Mouse (Mus musculus) hindbrain, embryonic 12.5 days (tissue): Measurements from ENCODE around the gene Dpep2nb. TPM values are rescaled to one million over a fixed set of nuclear protein-coding genes. Genes with fewer than 3 reads are reported as not detected.

ENCODE experiments used
- ATAC-seq: fragments of 200-750 bp; cut with Nextera tagmentation; 2 replicates; pipeline ENCODE4 v1.8.0; 2017; ENCODE audit warnings: moderate TSS enrichment; ENCODE audit not compliant: low FRiP score
- H3K27ac ChIP-seq: fragments of 300-500 bp; sonication (generic); 2 replicates; pipeline ENCODE4 v1.5.1; 2016; ENCODE audit warnings: mild to moderate bottlenecking
- H3K27me3 ChIP-seq: fragments of 300-500 bp; sonication (generic); 2 replicates; pipeline ENCODE4 v1.6.1; 2016; ENCODE audit warnings: mild to moderate bottlenecking
- H3K36me3 ChIP-seq: fragments of 300-500 bp; sonication (generic); 2 replicates; pipeline ENCODE4 v1.6.1; 2016; ENCODE audit warnings: mild to moderate bottlenecking
- H3K4me1 ChIP-seq: fragments of 300-500 bp; sonication (generic); 2 replicates; pipeline ENCODE4 v1.6.1; 2016
- H3K4me2 ChIP-seq: fragments of 300-500 bp; sonication (generic); replicated peaks from 2 replicates; pipeline ENCODE4 v1.6.1; 2016; ENCODE audit warnings: mild to moderate bottlenecking
- H3K4me3 ChIP-seq: fragments of 300-500 bp; sonication (generic); 2 replicates; pipeline ENCODE4 v1.5.1; 2016; ENCODE audit warnings: mild to moderate bottlenecking
- H3K9ac ChIP-seq: fragments of 300-500 bp; sonication (generic); 2 replicates; pipeline ENCODE4 v1.6.1; 2016; ENCODE audit warnings: mild to moderate bottlenecking, moderate library complexity
- H3K9me3 ChIP-seq: fragments of 300-500 bp; sonication (generic); replicated peaks from 2 replicates; pipeline ENCODE4 v1.6.1; 2016; ENCODE audit warnings: mild to moderate bottlenecking
- WGBS: fragments of 180-500 bp; shearing (Covaris S2); methylation state at CpG from one replicate; pipeline ENCODE4 v1.1.7; 2016; 5-methylcytosine and 5-hydroxymethylcytosine counted together
- polyA plus RNA-seq: library from polyadenylated mRNA; unstranded; fragments of >200 nt; fragmentation: Nextera tagmentation; extraction: Ambion mirVana; gene quantifications from 2 replicates; pipeline ENCODE4 v1.2.1, GENCODE M21; 2016

Gene Dpep2nb
- not detected in 2 replicates for polyA plus RNA-seq

GRCm38 (mm10) chr8:106005875-106006274 is at the start of gene Dpep2nb:
Gene Dpep2nb (minus strand): TSS chr8:106005975.
- Histone ChIP-seq H3K36me3 (no peaks in the 10 kb centered on the region), H3K4me2 (no peak within 1 kb of the TSS), H3K27ac (no peak within 1 kb of the TSS), H3K4me1 (peaks cover 10% of the 10 kb centered on the region), H3K9ac (no peak within 1 kb of the TSS), H3K9me3 (no peaks in the 10 kb centered on the region), H3K4me3 (no peak within 1 kb of the TSS), H3K27me3 (no peaks in the 10 kb centered on the region)
- no peak for ATAC-seq
- WGBS = 77% methylated on average over 4 of the region's 4 CpGs

- H3K9ac ChIP-seq = no peak overlapping the region
- H3K9me3 ChIP-seq = no peaks in the 10 kb centered on the region
- H3K4me1 ChIP-seq = peaks cover 7% of the 10 kb centered on the region
- no peak overlapping the region for H3K27ac ChIP-seq
- peaks cover 35% of the 10 kb centered on the region for H3K36me3 ChIP-seq
- no peaks in the 10 kb centered on the region for H3K27me3 ChIP-seq
- H3K4me2 ChIP-seq = no peak overlapping the region
- no peak overlapping the region for H3K4me3 ChIP-seq
- no peak for ATAC-seq
- 60% methylated on average over 3 of the region's 3 CpGs for WGBS
Observed at GRCm38 (mm10) chr8:106055038-106055437, 49.3 kb upstream of the Dpep2nb start.

GRCm38 (mm10) chr8:106054190-106054811 is 48.5 kb upstream of the Dpep2nb start:
- Histone ChIP-seq H3K4me3 (no peak overlapping the region), H3K9ac (no peak overlapping the region), H3K9me3 (no peaks in the 10 kb centered on the region), H3K36me3 (peaks cover 35% of the 10 kb centered on the region), H3K4me2 (no peak overlapping the region), H3K4me1 (peaks cover 7% of the 10 kb centered on the region), H3K27ac (no peak overlapping the region), H3K27me3 (no peaks in the 10 kb centered on the region)
- WGBS = 74% methylated on average over 6 of the region's 6 CpGs
- ATAC-seq = no peak

- H3K4me3 ChIP-seq = no peak overlapping the region
- no peak overlapping the region for H3K9ac ChIP-seq
- H3K4me2 ChIP-seq = no peak overlapping the region
- no peak overlapping the region for H3K27ac ChIP-seq
- 91% methylated on average over 9 of the region's 9 CpGs for WGBS
- no peaks in the 10 kb centered on the region for H3K27me3 ChIP-seq
- ATAC-seq = no peak
- H3K4me1 ChIP-seq = no peaks in the 10 kb centered on the region
- H3K36me3 ChIP-seq = peaks cover 35% of the 10 kb centered on the region
- no peaks in the 10 kb centered on the region for H3K9me3 ChIP-seq
Observed at GRCm38 (mm10) chr8:106052510-106053089, 46.8 kb upstream of the Dpep2nb start.

- ATAC-seq = no peak
- Histone ChIP-seq H3K9ac (no peak overlapping the region), H3K27me3 (no peaks in the 10 kb centered on the region), H3K4me1 (no peaks in the 10 kb centered on the region), H3K4me3 (no peak overlapping the region), H3K4me2 (no peak overlapping the region), H3K36me3 (peaks cover 39% of the 10 kb centered on the region), H3K27ac (no peak overlapping the region), H3K9me3 (no peaks in the 10 kb centered on the region)
- WGBS = 93% methylated on average over 3 of the region's 3 CpGs
Observed at GRCm38 (mm10) chr8:106051068-106051467, 45.3 kb upstream of the Dpep2nb start.

GRCm38 (mm10) chr8:106049840-106050239 is 44.1 kb upstream of the Dpep2nb start:
- Histone ChIP-seq H3K9me3 (no peaks in the 10 kb centered on the region), H3K9ac (no peak overlapping the region), H3K27me3 (no peaks in the 10 kb centered on the region), H3K36me3 (peaks cover 39% of the 10 kb centered on the region), H3K27ac (no peak overlapping the region), H3K4me1 (no peaks in the 10 kb centered on the region), H3K4me3 (no peak overlapping the region), H3K4me2 (no peak overlapping the region)
- ATAC-seq = no peak
- 83% methylated on average over 6 of the region's 6 CpGs for WGBS

- WGBS = 87% methylated on average over 5 of the region's 5 CpGs
- no peak overlapping the region for H3K4me3 ChIP-seq
- H3K27ac ChIP-seq = no peak overlapping the region
- H3K36me3 ChIP-seq = peaks cover 26% of the 10 kb centered on the region
- peaks cover 6% of the 10 kb centered on the region; the same call in 1 of the 2 replicates for H3K4me1 ChIP-seq
- no peaks in the 10 kb centered on the region for H3K9me3 ChIP-seq
- no peak overlapping the region for H3K4me2 ChIP-seq
- H3K9ac ChIP-seq = 0 out of 2 replicates have a peak overlapping the region, but pooled peaks have one; percentile 13
- ATAC-seq = no peak
- no peaks in the 10 kb centered on the region for H3K27me3 ChIP-seq
Observed at GRCm38 (mm10) chr8:106047854-106048630, 42.3 kb upstream of the Dpep2nb start.

- no peaks in the 10 kb centered on the region for H3K27me3 ChIP-seq
- H3K9ac ChIP-seq = no peak overlapping the region
- no peaks in the 10 kb centered on the region for H3K9me3 ChIP-seq
- no peak overlapping the region for H3K4me2 ChIP-seq
- 96% methylated on average over 11 of the region's 11 CpGs for WGBS
- no peak for ATAC-seq
- H3K4me3 ChIP-seq = no peak overlapping the region
- H3K4me1 ChIP-seq = peaks cover 6% of the 10 kb centered on the region; the same call in 1 of the 2 replicates
- H3K27ac ChIP-seq = no peak overlapping the region
- peaks cover 17% of the 10 kb centered on the region for H3K36me3 ChIP-seq
Observed at GRCm38 (mm10) chr8:106046872-106047559, 41.2 kb upstream of the Dpep2nb start.

- Histone ChIP-seq H3K27ac (no peak overlapping the region), H3K27me3 (no peaks in the 10 kb centered on the region), H3K4me2 (no peak overlapping the region), H3K9ac (no peak overlapping the region), H3K4me1 (peaks cover 6% of the 10 kb centered on the region; the same call in 1 of the 2 replicates), H3K36me3 (peaks cover 3% of the 10 kb centered on the region; the same call in 1 of the 2 replicates), H3K4me3 (no peak overlapping the region), H3K9me3 (no peaks in the 10 kb centered on the region)
- no peak for ATAC-seq
- WGBS = 87% methylated on average over 3 of the region's 3 CpGs
Observed at GRCm38 (mm10) chr8:106044151-106044550, 38.4 kb upstream of the Dpep2nb start.

GRCm38 (mm10) chr8:106043055-106043454 is 37.3 kb upstream of the Dpep2nb start:
- H3K4me2 ChIP-seq = no peak overlapping the region
- H3K9ac ChIP-seq = no peak overlapping the region
- H3K9me3 ChIP-seq = no peaks in the 10 kb centered on the region
- H3K4me1 ChIP-seq = peaks cover 6% of the 10 kb centered on the region; the same call in 1 of the 2 replicates
- no peak overlapping the region for H3K27ac ChIP-seq
- no peaks in the 10 kb centered on the region for H3K27me3 ChIP-seq
- WGBS = 74% methylated on average over 2 of the region's 2 CpGs
- H3K4me3 ChIP-seq = no peak overlapping the region
- peaks cover 3% of the 10 kb centered on the region; the same call in 1 of the 2 replicates for H3K36me3 ChIP-seq
- ATAC-seq = no peak

GRCm38 (mm10) chr8:106040218-106040617 is 34.4 kb upstream of the Dpep2nb start:
- no peak overlapping the region for H3K4me2 ChIP-seq
- H3K9me3 ChIP-seq = no peaks in the 10 kb centered on the region
- H3K27ac ChIP-seq = no peak overlapping the region
- H3K4me3 ChIP-seq = no peak overlapping the region
- H3K4me1 ChIP-seq = peaks cover 6% of the 10 kb centered on the region; the same call in 1 of the 2 replicates
- ATAC-seq = no peak
- WGBS = 75% methylated on average over 4 of the region's 4 CpGs
- peaks cover 6% of the 10 kb centered on the region; the same call in 1 of the 2 replicates for H3K36me3 ChIP-seq
- no peak overlapping the region for H3K9ac ChIP-seq
- no peaks in the 10 kb centered on the region for H3K27me3 ChIP-seq

GRCm38 (mm10) chr8:106039605-106040004 is 33.8 kb upstream of the Dpep2nb start:
- ATAC-seq = no peak
- Histone ChIP-seq H3K4me1 (peaks cover 6% of the 10 kb centered on the region; the same call in 1 of the 2 replicates), H3K27ac (no peak overlapping the region), H3K9ac (no peak overlapping the region), H3K4me2 (no peak overlapping the region), H3K36me3 (peaks cover 6% of the 10 kb centered on the region; the same call in 1 of the 2 replicates), H3K27me3 (no peaks in the 10 kb centered on the region), H3K9me3 (no peaks in the 10 kb centered on the region), H3K4me3 (no peak overlapping the region)
- WGBS = 86% methylated on average over 4 of the region's 4 CpGs
